Mouse (Mus musculus) hindbrain, embryonic 16.5 days (tissue): ENCODE results near the gene Fkrp. TPM values are rescaled to one million over a fixed set of nuclear protein-coding genes. Genes with fewer than 3 reads are reported as not detected.

Experiments
- ATAC-seq: fragments of 200-750 bp; cut with Nextera tagmentation; 2 replicates; pipeline ENCODE4 v1.8.0; 2017; ENCODE audit warnings: moderate TSS enrichment, moderate library complexity
- H3K27ac ChIP-seq: fragments of 300-500 bp; sonication (generic); 2 replicates; pipeline ENCODE4 v1.5.1; 2014; ENCODE audit warnings: low read depth, mild to moderate bottlenecking, control low read depth, low read length, moderate library complexity
- H3K27me3 ChIP-seq: fragments of 300-500 bp; sonication (generic); replicated peaks from 2 replicates; pipeline ENCODE4 v1.6.1; 2014; ENCODE audit warnings: low read length; ENCODE audit not compliant: control insufficient read depth, insufficient read depth
- H3K36me3 ChIP-seq: fragments of 300-500 bp; sonication (generic); 2 replicates; pipeline ENCODE4 v1.6.1; 2014; ENCODE audit warnings: mild to moderate bottlenecking, low read length, moderate library complexity, mixed read lengths; ENCODE audit not compliant: control insufficient read depth, insufficient read depth
- H3K4me1 ChIP-seq: fragments of 300-500 bp; sonication (generic); 2 replicates; pipeline ENCODE4 v1.6.1; 2014; ENCODE audit warnings: low read depth, low read length; ENCODE audit not compliant: control insufficient read depth, insufficient read depth
- H3K4me2 ChIP-seq: fragments of 300-500 bp; sonication (generic); 2 replicates; pipeline ENCODE4 v1.6.1; 2014; ENCODE audit warnings: mild to moderate bottlenecking, low read length, control low read depth, moderate library complexity
- H3K4me3 ChIP-seq: fragments of 300-500 bp; sonication (generic); 2 replicates; pipeline ENCODE4 v1.5.1; 2014; ENCODE audit warnings: mild to moderate bottlenecking, low read length, control low read depth, moderate library complexity
- H3K9ac ChIP-seq: fragments of 300-500 bp; sonication (generic); 2 replicates; pipeline ENCODE4 v1.6.1; 2014; ENCODE audit warnings: low read depth, mild to moderate bottlenecking, control low read depth, low read length, moderate library complexity
- H3K9me3 ChIP-seq: fragments of 300-500 bp; sonication (generic); 2 replicates; pipeline ENCODE4 v1.6.1; 2014; ENCODE audit warnings: mild to moderate bottlenecking, low read length, moderate library complexity; ENCODE audit not compliant: control insufficient read depth
- WGBS: fragments of 180-500 bp; shearing (Covaris S2); extraction: QIAGEN DNeasy Blood & Tissue Kit; methylation state at CpG from one replicate; pipeline ENCODE4 v1.1.7; 2014; 5-methylcytosine and 5-hydroxymethylcytosine counted together
- polyA plus RNA-seq: library from polyadenylated mRNA; unstranded; fragments of >200 nt; fragmentation: Nextera tagmentation; extraction: Ambion mirVana; gene quantifications from 2 replicates; pipeline ENCODE4 v1.2.1, GENCODE M21; 2015

The Fkrp gene
- polyA plus RNA-seq, 1 experiment from 2014 or later = 46.9 TPM

GRCm38 (mm10) chr7:16809739-16810138, 6.8 kb downstream of the Fkrp start:
- 26% methylated on average over 10 of the region's 10 CpGs for WGBS
- Histone ChIP-seq H3K9me3 (no peaks in the 10 kb centered on the region), H3K36me3 (peaks cover 7% of the 10 kb centered on the region), H3K27ac (no peak overlapping the region), H3K27me3 (no peaks in the 10 kb centered on the region), H3K4me1 (peaks cover 16% of the 10 kb centered on the region), H3K4me3 (no peak overlapping the region), H3K4me2 (peak overlapping the region; percentile 81; the same call in 1 of the 2 replicates), H3K9ac (no peak overlapping the region)
- ATAC-seq = peak; percentile 10; the same call in 1 of the 2 replicates

GRCm38 (mm10) chr7:16808647-16809046, 7.9 kb downstream of the Fkrp start:
- Histone ChIP-seq H3K4me3 (no peak overlapping the region), H3K36me3 (peaks cover 7% of the 10 kb centered on the region), H3K9me3 (no peaks in the 10 kb centered on the region), H3K4me2 (no peak overlapping the region), H3K4me1 (peaks cover 15% of the 10 kb centered on the region), H3K27me3 (no peaks in the 10 kb centered on the region), H3K9ac (no peak overlapping the region), H3K27ac (no peak overlapping the region)
- 91% methylated on average over 9 of the region's 9 CpGs for WGBS
- ATAC-seq = no peak

GRCm38 (mm10) chr7:16807936-16808335, 8.6 kb downstream of the Fkrp start:
- 87% methylated on average over 9 of the region's 9 CpGs for WGBS
- no peak for ATAC-seq
- Histone ChIP-seq H3K9ac (no peak overlapping the region), H3K4me2 (no peak overlapping the region), H3K36me3 (peaks cover 7% of the 10 kb centered on the region), H3K27me3 (no peaks in the 10 kb centered on the region), H3K4me3 (no peak overlapping the region), H3K27ac (no peak overlapping the region), H3K4me1 (peaks cover 15% of the 10 kb centered on the region), H3K9me3 (no peaks in the 10 kb centered on the region)

DNA sequence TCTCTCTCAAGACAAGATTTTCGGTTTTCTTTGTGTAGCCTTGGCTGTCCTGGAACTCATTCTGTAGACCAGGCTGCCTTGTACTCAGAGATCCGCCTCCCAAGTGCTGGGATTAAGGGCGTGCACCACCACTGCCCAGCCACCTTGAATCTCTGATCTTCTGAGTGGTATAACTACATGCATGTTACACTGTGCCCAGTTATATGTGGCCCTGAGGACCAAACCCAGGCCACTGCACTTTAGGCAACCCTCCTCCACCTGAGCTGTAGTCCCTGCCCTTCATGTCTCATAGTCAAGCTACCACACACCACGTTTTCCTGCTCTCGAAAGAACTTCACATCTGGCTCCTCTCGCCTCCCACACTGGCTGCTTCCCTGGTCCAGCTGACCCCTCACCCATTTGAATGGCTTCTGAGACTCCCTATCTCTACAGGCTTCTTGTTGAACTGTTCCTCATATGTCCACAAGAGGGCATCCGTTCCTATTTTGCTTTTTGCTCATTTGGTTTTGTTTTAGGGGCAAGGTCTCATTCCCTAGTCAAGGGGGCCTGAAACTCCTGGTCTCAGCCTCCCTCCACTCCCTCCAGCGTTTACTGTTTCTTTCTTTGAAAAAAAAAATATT, 12.0 kb downstream of the Fkrp start:
- H3K27me3 ChIP-seq = no peaks in the 10 kb centered on the region
- WGBS = 32% methylated on average over 8 of the region's 8 CpGs
- no peak overlapping the region for H3K9ac ChIP-seq
- no peak overlapping the region for H3K4me3 ChIP-seq
- no peak overlapping the region for H3K27ac ChIP-seq
- no peaks in the 10 kb centered on the region for H3K9me3 ChIP-seq
- ATAC-seq = peak; percentile 34; the same call in 1 of the 2 replicates
- no peaks in the 10 kb centered on the region for H3K4me1 ChIP-seq
- H3K36me3 ChIP-seq = peaks cover 7% of the 10 kb centered on the region
- no peak overlapping the region for H3K4me2 ChIP-seq

DNA sequence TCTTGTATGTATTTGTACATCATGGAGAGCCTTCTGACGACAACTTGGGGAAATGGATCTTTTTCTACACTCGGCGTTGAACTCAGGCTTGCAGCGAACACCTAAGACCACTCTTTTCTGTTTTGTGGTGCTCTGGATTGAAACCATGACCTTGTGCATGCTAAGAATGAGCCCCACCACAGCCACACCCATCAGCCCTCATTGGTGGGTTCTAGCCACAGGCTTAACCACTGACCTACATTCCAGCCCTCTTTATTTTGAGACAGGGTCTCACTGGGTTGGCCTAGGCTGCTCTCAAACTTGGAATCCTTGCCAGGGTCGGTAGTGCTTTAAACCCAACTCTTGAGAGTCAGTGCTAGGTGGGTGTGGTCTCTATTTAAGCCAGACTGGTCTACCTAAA, 21.6 kb downstream of the Fkrp start:
- H3K4me3 ChIP-seq = no peak overlapping the region
- WGBS = 91% methylated on average over 5 of the region's 5 CpGs
- ATAC-seq = no peak
- H3K4me1 ChIP-seq = no peaks in the 10 kb centered on the region
- H3K27ac ChIP-seq = no peak overlapping the region
- no peaks in the 10 kb centered on the region for H3K36me3 ChIP-seq
- no peaks in the 10 kb centered on the region for H3K9me3 ChIP-seq
- H3K4me2 ChIP-seq = no peak overlapping the region
- no peaks in the 10 kb centered on the region for H3K27me3 ChIP-seq
- no peak overlapping the region for H3K9ac ChIP-seq

GRCm38 (mm10) chr7:16793010-16793725, 23.4 kb downstream of the Fkrp start:
- Histone ChIP-seq H3K9ac (no peak overlapping the region), H3K9me3 (no peaks in the 10 kb centered on the region), H3K4me3 (no peak overlapping the region), H3K27me3 (no peaks in the 10 kb centered on the region), H3K4me1 (no peaks in the 10 kb centered on the region), H3K4me2 (no peak overlapping the region), H3K27ac (no peak overlapping the region), H3K36me3 (no peaks in the 10 kb centered on the region)
- WGBS = 94% methylated on average over 19 of the region's 19 CpGs
- no peak for ATAC-seq

DNA sequence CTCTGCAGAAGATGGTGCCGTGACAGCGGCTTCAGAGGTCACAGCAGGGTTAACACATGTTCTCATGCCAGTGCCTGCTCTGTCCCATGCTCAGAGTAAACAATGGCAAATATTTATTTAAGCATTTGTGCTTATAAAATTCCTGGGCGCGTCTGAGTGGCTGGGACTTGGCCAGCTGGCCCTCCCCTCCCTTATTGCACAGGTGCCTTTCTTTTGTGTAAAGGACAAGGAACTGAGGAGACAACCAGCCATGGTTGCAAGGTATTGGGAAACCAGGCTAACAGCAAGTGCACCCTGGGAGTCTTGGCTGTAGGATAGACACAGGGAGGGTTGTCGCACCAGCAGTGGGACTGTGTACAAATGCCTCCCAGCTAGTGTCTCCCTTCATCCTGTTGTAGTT, 24.2 kb downstream of the Fkrp start:
- Histone ChIP-seq H3K27me3 (no peaks in the 10 kb centered on the region), H3K4me1 (no peaks in the 10 kb centered on the region), H3K9me3 (no peaks in the 10 kb centered on the region), H3K27ac (no peak overlapping the region), H3K36me3 (no peaks in the 10 kb centered on the region), H3K4me3 (no peak overlapping the region), H3K9ac (no peak overlapping the region), H3K4me2 (no peak overlapping the region)
- ATAC-seq = no peak
- 78% methylated on average over 5 of the region's 5 CpGs for WGBS

DNA sequence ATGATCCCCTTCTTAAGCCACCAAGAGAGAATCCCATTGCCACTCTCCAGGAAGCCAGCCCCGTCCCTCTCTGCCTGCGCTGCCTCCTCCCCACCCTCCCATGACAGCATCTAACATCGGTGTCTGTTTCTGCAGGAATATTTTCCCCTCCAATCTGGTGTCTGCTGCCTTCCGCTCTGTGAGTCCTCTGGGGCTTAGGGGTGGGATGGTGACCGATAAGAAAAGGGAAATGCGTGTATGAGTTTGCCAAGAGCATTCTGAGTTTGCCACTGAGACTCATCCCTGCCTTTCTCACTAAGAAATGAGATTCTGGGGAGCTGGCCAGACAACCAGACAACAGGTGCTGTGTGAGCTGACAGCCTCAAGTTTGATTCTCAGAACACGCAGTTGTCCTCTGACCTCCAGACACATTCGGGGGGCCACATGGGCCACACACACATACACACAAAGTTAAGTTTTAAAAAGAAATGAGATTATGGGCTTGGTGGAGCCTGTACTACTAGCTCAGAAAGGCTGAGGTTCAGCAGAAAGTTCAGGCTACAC, 30.9 kb downstream of the Fkrp start:
- Histone ChIP-seq H3K4me2 (no peak overlapping the region), H3K27me3 (no peaks in the 10 kb centered on the region), H3K27ac (no peak overlapping the region), H3K9me3 (no peaks in the 10 kb centered on the region), H3K9ac (no peak overlapping the region), H3K4me1 (peaks cover 17% of the 10 kb centered on the region), H3K4me3 (no peak overlapping the region), H3K36me3 (no peaks in the 10 kb centered on the region)
- WGBS = 77% methylated on average over 8 of the region's 8 CpGs
- no peak for ATAC-seq

DNA sequence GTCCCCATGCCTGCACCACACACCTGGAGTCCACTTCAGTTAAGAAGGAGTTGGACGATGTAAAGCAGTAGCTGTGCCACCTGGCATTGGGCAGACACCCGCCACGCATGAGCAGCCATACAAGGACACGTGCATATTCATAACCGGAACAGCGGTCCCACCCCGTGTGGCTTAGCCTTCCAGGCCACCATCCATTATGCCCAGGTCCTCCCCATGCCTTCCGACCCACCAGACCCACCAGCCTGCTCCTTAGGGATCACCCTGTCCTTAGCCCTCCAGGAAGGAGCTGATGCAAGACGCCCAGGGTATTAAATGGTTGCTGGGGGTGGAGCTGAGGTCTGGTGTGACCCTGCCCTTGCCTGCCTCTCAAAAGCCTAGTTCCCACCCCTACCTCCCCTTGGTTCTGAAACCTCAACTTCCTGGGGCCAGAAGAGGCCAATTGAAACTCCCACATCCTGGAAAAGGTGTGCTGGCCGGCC, 32.0 kb downstream of the Fkrp start:
- WGBS = 67% methylated on average over 10 of the region's 10 CpGs
- Histone ChIP-seq H3K4me1 (peaks cover 17% of the 10 kb centered on the region), H3K4me3 (no peak overlapping the region), H3K9ac (no peak overlapping the region), H3K27me3 (no peaks in the 10 kb centered on the region), H3K9me3 (no peaks in the 10 kb centered on the region), H3K36me3 (no peaks in the 10 kb centered on the region), H3K4me2 (no peak overlapping the region), H3K27ac (no peak overlapping the region)
- no peak for ATAC-seq
